Mouse (Mus musculus): ENCODE data around the gene Endou. TPM values are rescaled to one million over a fixed set of nuclear protein-coding genes. Genes with fewer than 3 reads are reported as not detected.
A peak's percentile ranks its signal among the peaks of the same experiment; 100 is the strongest.

The Endou gene
- polyA plus RNA-seq, 1 experiment from 2014 or later, result not detected

- H3K9ac ChIP-seq (replicated peaks; ENCODE audit: low read depth, low read length), result peak overlapping the region; percentile 52
- H3K36me3 ChIP-seq (ENCODE audit: control insufficient read depth, insufficient read depth, low read length), result no peaks in the 10 kb centered on the region
- under 1% methylated on average over 18 of the region's 18 CpGs for WGBS
- no peaks in the 10 kb centered on the region for H3K9me3 ChIP-seq (ENCODE audit: control insufficient read depth, low read length)
- peaks cover 9% of the 10 kb centered on the region for H3K27me3 ChIP-seq (ENCODE audit: control insufficient read depth, insufficient read depth, low read length)
- peak overlapping the region; percentile 78 for H3K4me2 ChIP-seq (ENCODE audit: low read depth, low read length)
- H3K27ac ChIP-seq (ENCODE audit: low read depth, low read length), result peak overlapping the region; percentile 28; the same call in 1 of the 2 replicates
- peak overlapping the region; percentile 30 for H3K4me3 ChIP-seq (ENCODE audit: low read depth, low read length)
- peak; percentile 26; the same call in 1 of the 2 replicates for ATAC-seq (ENCODE audit: low read depth)
- peaks cover 29% of the 10 kb centered on the region for H3K4me1 ChIP-seq (ENCODE audit: control insufficient read depth, insufficient read depth, low read length)
These were observed 37.1 kb upstream of the Endou start for GRCm38 (mm10) chr15:97768192-97768591.

GRCm38 (mm10) chr15:97767280-97768186 lies 36.4 kb upstream of the Endou start, which contains the start of gene Rapgef3:
Gene Rapgef3, minus strand, starts transcription at chr15:97767972.
- 1% methylated on average over 42 of the region's 44 CpGs for WGBS
- ATAC-seq (ENCODE audit: low read depth), result peak; percentile 80
- peaks cover 29% of the 10 kb centered on the region for H3K4me1 ChIP-seq (ENCODE audit: control insufficient read depth, insufficient read depth, low read length)

DNA sequence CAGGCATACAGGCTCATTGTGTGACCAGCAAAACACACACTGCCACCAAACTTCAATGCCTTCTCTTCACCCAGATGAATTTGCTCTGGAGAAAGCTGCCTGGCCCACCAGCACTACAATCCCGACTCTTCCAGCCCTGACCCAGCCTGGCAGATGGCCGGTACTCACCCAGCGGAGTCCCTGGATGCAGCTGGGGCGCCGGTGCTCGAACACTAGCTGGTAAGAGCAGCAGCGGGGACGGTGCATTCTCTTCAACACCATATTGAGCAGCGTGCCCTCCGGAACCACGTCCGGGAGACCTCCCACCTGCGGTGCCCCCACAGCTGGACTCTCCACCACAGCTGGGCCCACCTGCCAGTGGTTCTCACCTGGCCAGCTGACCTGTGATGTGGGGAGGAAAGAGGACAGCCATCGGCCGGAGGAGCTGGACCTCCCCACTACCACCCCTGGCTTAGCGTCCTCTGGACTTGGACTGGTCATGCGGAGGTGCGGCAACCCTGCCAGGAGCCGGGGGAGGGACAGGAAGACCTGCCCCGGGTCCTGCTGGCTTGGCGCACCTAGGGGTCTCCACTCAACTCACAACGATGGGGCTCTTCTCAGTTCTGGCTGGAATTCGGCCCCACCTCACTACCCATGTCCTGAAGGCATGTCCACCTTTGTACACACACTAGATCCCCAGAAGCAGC lies 35.6 kb upstream of the Endou start:
- H3K9me3 ChIP-seq (ENCODE audit: control insufficient read depth, low read length), result no peaks in the 10 kb centered on the region
- ATAC-seq (ENCODE audit: low read depth), result no peak
- peaks cover 9% of the 10 kb centered on the region for H3K27me3 ChIP-seq (ENCODE audit: control insufficient read depth, insufficient read depth, low read length)
- H3K9ac ChIP-seq (replicated peaks; ENCODE audit: low read depth, low read length), result peak overlapping the region; percentile 52
- peak overlapping the region; percentile 30 for H3K4me3 ChIP-seq (ENCODE audit: low read depth, low read length)
- peak overlapping the region; percentile 78 for H3K4me2 ChIP-seq (ENCODE audit: low read depth, low read length)
- peak overlapping the region; percentile 48 for H3K27ac ChIP-seq (ENCODE audit: low read depth, low read length)
- H3K4me1 ChIP-seq (ENCODE audit: control insufficient read depth, insufficient read depth, low read length), result peaks cover 29% of the 10 kb centered on the region
- 4% methylated on average over 23 of the region's 23 CpGs for WGBS
- H3K36me3 ChIP-seq (ENCODE audit: control insufficient read depth, insufficient read depth, low read length), result no peaks in the 10 kb centered on the region

More at GRCm38 (mm10) chr15:97767280-97768186, 36.4 kb upstream of the Endou start, which contains the start of gene Rapgef3:
- H3K9ac ChIP-seq (replicated peaks; ENCODE audit: low read depth, low read length), result peak within 1 kb of the TSS; percentile 52
- peak within 1 kb of the TSS; percentile 48 for H3K27ac ChIP-seq (ENCODE audit: low read depth, low read length)
- H3K9me3 ChIP-seq (ENCODE audit: control insufficient read depth, low read length), result no peaks in the 10 kb centered on the region
- H3K27me3 ChIP-seq (ENCODE audit: control insufficient read depth, insufficient read depth, low read length), result peaks cover 9% of the 10 kb centered on the region
- H3K4me2 ChIP-seq (ENCODE audit: low read depth, low read length), result peak within 1 kb of the TSS; percentile 78
- no peaks in the 10 kb centered on the region for H3K36me3 ChIP-seq (ENCODE audit: control insufficient read depth, insufficient read depth, low read length)
- H3K4me3 ChIP-seq (ENCODE audit: low read depth, low read length), result peak within 1 kb of the TSS; percentile 30

- H3K27ac ChIP-seq (ENCODE audit: low read depth, low read length), result peak overlapping the region; percentile 48
- peaks cover 9% of the 10 kb centered on the region for H3K27me3 ChIP-seq (ENCODE audit: control insufficient read depth, insufficient read depth, low read length)
- WGBS, result 3% methylated on average over 8 of the region's 8 CpGs
- H3K9me3 ChIP-seq (ENCODE audit: control insufficient read depth, low read length), result no peaks in the 10 kb centered on the region
- H3K36me3 ChIP-seq (ENCODE audit: control insufficient read depth, insufficient read depth, low read length), result no peaks in the 10 kb centered on the region
- H3K4me2 ChIP-seq (ENCODE audit: low read depth, low read length), result peak overlapping the region; percentile 78
- peak; percentile 47 for ATAC-seq (ENCODE audit: low read depth)
- H3K9ac ChIP-seq (replicated peaks; ENCODE audit: low read depth, low read length), result peak overlapping the region; percentile 52
- H3K4me3 ChIP-seq (ENCODE audit: low read depth, low read length), result peak overlapping the region; percentile 30
- peaks cover 29% of the 10 kb centered on the region for H3K4me1 ChIP-seq (ENCODE audit: control insufficient read depth, insufficient read depth, low read length)
These were observed 35.1 kb upstream of the Endou start for GRCm38 (mm10) chr15:97766194-97766593.

DNA sequence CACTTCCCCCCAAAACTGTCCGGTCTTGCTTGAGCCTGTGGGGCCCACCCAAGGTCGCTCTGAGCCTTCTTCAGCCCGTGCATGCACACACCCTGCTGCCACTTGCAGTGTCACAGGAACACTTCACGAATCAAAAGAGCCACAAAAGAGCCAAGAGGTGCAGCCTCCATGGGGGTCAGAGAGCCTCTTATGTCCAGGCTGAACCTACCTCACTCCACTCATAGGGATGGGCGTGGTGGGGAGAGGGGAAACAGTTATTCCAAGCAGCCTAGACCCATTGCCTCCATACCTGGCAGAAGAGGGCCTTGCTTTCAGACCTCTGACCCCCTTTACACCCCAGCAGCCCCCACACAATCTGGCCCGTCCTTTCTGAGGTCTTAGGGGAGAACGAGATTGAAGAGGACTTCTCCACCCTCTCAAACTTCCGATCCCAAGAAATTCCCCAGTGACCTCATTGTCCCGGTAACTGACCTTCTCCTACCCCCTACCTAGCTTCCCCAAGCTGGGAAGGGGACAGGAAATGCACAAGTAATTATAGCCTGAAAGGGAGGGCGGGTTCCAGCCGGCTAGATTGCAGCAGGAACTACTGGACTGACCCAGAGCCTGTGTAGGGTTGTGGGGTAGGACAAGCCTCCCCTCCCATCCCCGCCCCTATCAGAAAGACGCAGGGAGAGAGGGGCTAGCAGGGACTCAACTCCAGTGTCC lies 34.1 kb upstream of the Endou start:
- no peak for ATAC-seq (ENCODE audit: low read depth)
- H3K9ac ChIP-seq (replicated peaks; ENCODE audit: low read depth, low read length), result no peak overlapping the region
- no peak overlapping the region for H3K27ac ChIP-seq (ENCODE audit: low read depth, low read length)

GRCm38 (mm10) chr15:97764532-97764931 lies 33.4 kb upstream of the Endou start:
- no peak for ATAC-seq (ENCODE audit: low read depth)
- no peaks in the 10 kb centered on the region for H3K9me3 ChIP-seq (ENCODE audit: control insufficient read depth, low read length)
- H3K4me2 ChIP-seq (ENCODE audit: low read depth, low read length), result no peak overlapping the region
- H3K36me3 ChIP-seq (ENCODE audit: control insufficient read depth, insufficient read depth, low read length), result no peaks in the 10 kb centered on the region
- 78% methylated on average over 2 of the region's 2 CpGs for WGBS
- H3K4me1 ChIP-seq (ENCODE audit: control insufficient read depth, insufficient read depth, low read length), result peaks cover 29% of the 10 kb centered on the region
- no peak overlapping the region for H3K4me3 ChIP-seq (ENCODE audit: low read depth, low read length)
- peaks cover 6% of the 10 kb centered on the region; the same call in 1 of the 2 replicates for H3K27me3 ChIP-seq (ENCODE audit: control insufficient read depth, insufficient read depth, low read length)
- no peak overlapping the region for H3K9ac ChIP-seq (replicated peaks; ENCODE audit: low read depth, low read length)
- H3K27ac ChIP-seq (ENCODE audit: low read depth, low read length), result no peak overlapping the region

More for the DNA sequence above, 34.1 kb upstream of the Endou start:
- Histone ChIP-seq H3K4me3 (ENCODE audit: low read depth, low read length) (no peak overlapping the region), H3K9me3 (ENCODE audit: control insufficient read depth, low read length) (no peaks in the 10 kb centered on the region), H3K36me3 (ENCODE audit: control insufficient read depth, insufficient read depth, low read length) (no peaks in the 10 kb centered on the region), H3K27me3 (ENCODE audit: control insufficient read depth, insufficient read depth, low read length) (peaks cover 9% of the 10 kb centered on the region), H3K4me1 (ENCODE audit: control insufficient read depth, insufficient read depth, low read length) (peaks cover 29% of the 10 kb centered on the region), H3K4me2 (ENCODE audit: low read depth, low read length) (peak overlapping the region; percentile 78)
- 31% methylated on average over 13 of the region's 13 CpGs for WGBS

GRCm38 (mm10) chr15:97763256-97764049 lies 32.3 kb upstream of the Endou start:
- ATAC-seq (ENCODE audit: low read depth), result no peak
- Histone ChIP-seq H3K4me1 (ENCODE audit: control insufficient read depth, insufficient read depth, low read length) (peaks cover 29% of the 10 kb centered on the region), H3K4me3 (ENCODE audit: low read depth, low read length) (no peak overlapping the region), H3K9me3 (ENCODE audit: control insufficient read depth, low read length) (no peaks in the 10 kb centered on the region), H3K4me2 (ENCODE audit: low read depth, low read length) (no peak overlapping the region), H3K36me3 (ENCODE audit: control insufficient read depth, insufficient read depth, low read length) (no peaks in the 10 kb centered on the region), H3K27me3 (ENCODE audit: control insufficient read depth, insufficient read depth, low read length) (peaks cover 6% of the 10 kb centered on the region; the same call in 1 of the 2 replicates), H3K9ac (replicated peaks; ENCODE audit: low read depth, low read length) (no peak overlapping the region), H3K27ac (ENCODE audit: low read depth, low read length) (no peak overlapping the region)
- WGBS, result 60% methylated on average over 9 of the region's 9 CpGs

- Histone ChIP-seq H3K9me3 (ENCODE audit: control insufficient read depth, low read length) (no peaks in the 10 kb centered on the region), H3K4me3 (ENCODE audit: low read depth, low read length) (no peak overlapping the region), H3K27ac (ENCODE audit: low read depth, low read length) (no peak overlapping the region), H3K36me3 (ENCODE audit: control insufficient read depth, insufficient read depth, low read length) (no peaks in the 10 kb centered on the region), H3K9ac (replicated peaks; ENCODE audit: low read depth, low read length) (no peak overlapping the region), H3K4me2 (ENCODE audit: low read depth, low read length) (no peak overlapping the region), H3K27me3 (ENCODE audit: control insufficient read depth, insufficient read depth, low read length) (peaks cover 6% of the 10 kb centered on the region; the same call in 1 of the 2 replicates), H3K4me1 (ENCODE audit: control insufficient read depth, insufficient read depth, low read length) (peaks cover 22% of the 10 kb centered on the region)
- 71% methylated on average over 9 of the region's 9 CpGs for WGBS
- no peak for ATAC-seq (ENCODE audit: low read depth)
These were observed 31.6 kb upstream of the Endou start for GRCm38 (mm10) chr15:97762733-97763132.

All from neural tube, embryonic 14.5 days (tissue).